Mouse (Mus musculus) kidney, adult 18-20 months (tissue): ENCODE results near the gene Fam227b.
A peak's percentile ranks its signal among the peaks of the same experiment; 100 is the strongest.

ENCODE experiments used
- DNase-seq: peaks from one replicate; pipeline ENCODE4 v3.0.0; 2021

Gene Fam227b

GRCm38 (mm10) chr2:126151855-126152571 lies at the start of gene Fam227b, which contains the start of gene Dtwd1:
Gene Fam227b (minus strand): TSS chr2:126152004.
Gene Dtwd1 (plus strand): TSS chr2:126152141.
- DNase-seq = peak; percentile 97

- DNase-seq = no peak
Measured at GRCm38 (mm10) chr2:126198971-126199370, 47.2 kb upstream of the Fam227b start.

GRCm38 (mm10) chr2:126195631-126196356 lies 44.0 kb upstream of the Fam227b start:
- no peak for DNase-seq

- DNase-seq = no peak
Measured at GRCm38 (mm10) chr2:126192129-126192528, 40.3 kb upstream of the Fam227b start.

GRCm38 (mm10) chr2:126191306-126191705 lies 39.5 kb upstream of the Fam227b start:
- no peak for DNase-seq

- DNase-seq = no peak
Measured at GRCm38 (mm10) chr2:126171427-126171826, 19.6 kb upstream of the Fam227b start.

GRCm38 (mm10) chr2:126166848-126167617 lies 15.2 kb upstream of the Fam227b start:
- DNase-seq = no peak

GRCm38 (mm10) chr2:126166335-126166734 lies 14.5 kb upstream of the Fam227b start:
- no peak for DNase-seq

GRCm38 (mm10) chr2:126165277-126166018 lies 13.6 kb upstream of the Fam227b start:
- DNase-seq = no peak

GRCm38 (mm10) chr2:126147723-126148122 lies 4.1 kb downstream of the Fam227b start:
- DNase-seq = no peak

GRCm38 (mm10) chr2:126094616-126095015 lies 57.2 kb downstream of the Fam227b start:
- DNase-seq = no peak

- DNase-seq = no peak
Measured at GRCm38 (mm10) chr2:126090432-126090831, 61.4 kb downstream of the Fam227b start.

- DNase-seq = no peak
Measured at GRCm38 (mm10) chr2:126086187-126086586, 65.6 kb downstream of the Fam227b start.

- DNase-seq = no peak
Measured at GRCm38 (mm10) chr2:126084326-126084725, 67.5 kb downstream of the Fam227b start.

GRCm38 (mm10) chr2:126079086-126079485 lies 72.7 kb downstream of the Fam227b start:
- DNase-seq = no peak

GRCm38 (mm10) chr2:126076506-126076905 lies 75.3 kb downstream of the Fam227b start:
- no peak for DNase-seq

- DNase-seq = no peak
Measured at GRCm38 (mm10) chr2:126073744-126074143, 78.1 kb downstream of the Fam227b start.

- no peak for DNase-seq
Measured at GRCm38 (mm10) chr2:126069740-126070139, 82.1 kb downstream of the Fam227b start.

GRCm38 (mm10) chr2:126065303-126065856 lies 86.4 kb downstream of the Fam227b start:
- DNase-seq = no peak

- DNase-seq = no peak
Measured at GRCm38 (mm10) chr2:126064814-126065213, 87.0 kb downstream of the Fam227b start.

- DNase-seq = no peak
Measured at GRCm38 (mm10) chr2:126062876-126063275, 88.9 kb downstream of the Fam227b start.

GRCm38 (mm10) chr2:126061037-126061773 lies 90.6 kb downstream of the Fam227b start:
- DNase-seq = no peak
